Mouse (Mus musculus) neural tube, embryonic 14.5 days (tissue): ENCODE results near the gene Rftn1. TPM values are rescaled to one million over a fixed set of nuclear protein-coding genes. Genes with fewer than 3 reads are reported as not detected.
"Not testable (repeated sequence)": the region's sequence is repeated elsewhere in the genome, so short reads cannot be mapped to it uniquely, and the experiment has no call there.

Experiments
- ATAC-seq: fragments of 200-750 bp; cut with Nextera tagmentation; 2 replicates; pipeline ENCODE4 v1.8.0; 2017; ENCODE audit warnings: low read depth, mild to moderate bottlenecking, moderate TSS enrichment, moderate library complexity
- H3K27ac ChIP-seq: fragments of 300-500 bp; sonication (generic); 2 replicates; pipeline ENCODE4 v1.5.1; 2014; ENCODE audit warnings: low read depth, mild to moderate bottlenecking, control low read depth, low read length, moderate library complexity, mixed read lengths
- H3K27me3 ChIP-seq: fragments of 300-500 bp; sonication (generic); 2 replicates; pipeline ENCODE4 v1.6.1; 2014; ENCODE audit warnings: low read length; ENCODE audit not compliant: control insufficient read depth, insufficient read depth
- H3K36me3 ChIP-seq: fragments of 300-500 bp; sonication (generic); 2 replicates; pipeline ENCODE4 v1.6.1; 2014; ENCODE audit warnings: low read length, mixed read lengths; ENCODE audit not compliant: control insufficient read depth, insufficient read depth
- H3K4me1 ChIP-seq: fragments of 300-500 bp; sonication (generic); 2 replicates; pipeline ENCODE4 v1.6.1; 2014; ENCODE audit warnings: low read length; ENCODE audit not compliant: control insufficient read depth, insufficient read depth
- H3K4me2 ChIP-seq: fragments of 300-500 bp; sonication (generic); 2 replicates; pipeline ENCODE4 v1.6.1; 2014; ENCODE audit warnings: mild to moderate bottlenecking, low read depth, low read length, control low read depth
- H3K4me3 ChIP-seq: fragments of 300-500 bp; sonication (generic); 2 replicates; pipeline ENCODE4 v1.5.1; 2014; ENCODE audit warnings: low read depth, low read length, control low read depth, mixed read lengths
- H3K9ac ChIP-seq: fragments of 300-500 bp; sonication (generic); replicated peaks from 2 replicates; pipeline ENCODE4 v1.6.1; 2014; ENCODE audit warnings: low read depth, mild to moderate bottlenecking, control low read depth, low read length, mixed read lengths
- H3K9me3 ChIP-seq: fragments of 300-500 bp; sonication (generic); 2 replicates; pipeline ENCODE4 v1.6.1; 2016; ENCODE audit warnings: low read length; ENCODE audit not compliant: control insufficient read depth
- WGBS: fragments of 180-500 bp; shearing (Covaris S2); extraction: QIAGEN DNeasy Blood & Tissue Kit; methylation state at CpG from one replicate; pipeline ENCODE4 v1.1.7; 2014; 5-methylcytosine and 5-hydroxymethylcytosine counted together
- polyA plus RNA-seq: library from polyadenylated mRNA; unstranded; fragments of >200 nt; fragmentation: Nextera tagmentation; extraction: Ambion mirVana; gene quantifications from 2 replicates; pipeline ENCODE4 v1.2.1, GENCODE M21; 2014

Gene Rftn1
- polyA plus RNA-seq, 1 experiment from 2014 or later: 20.4 TPM

DNA sequence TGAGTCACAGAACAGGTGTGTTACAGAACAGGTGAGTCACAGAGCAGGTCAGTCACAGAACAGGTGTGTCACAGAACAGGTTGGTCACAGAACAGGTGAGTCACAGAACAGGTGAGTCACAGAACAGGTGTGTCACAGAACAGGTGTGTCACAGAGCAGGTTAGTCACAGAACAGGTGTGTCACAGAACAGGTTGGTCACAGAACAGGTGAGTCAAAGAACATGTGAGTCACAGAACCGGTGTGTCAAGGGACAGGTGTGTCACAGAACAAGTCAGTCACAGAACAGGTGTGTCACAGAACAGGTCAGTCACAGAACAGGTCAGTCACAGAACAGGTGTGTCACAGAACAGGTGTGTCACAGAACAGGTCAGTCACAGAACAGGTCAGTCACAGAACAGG lies 74.1 kb downstream of the Rftn1 start:
- not testable (repeated sequence) for H3K9ac ChIP-seq, H3K4me2 ChIP-seq, H3K27me3 ChIP-seq, H3K4me3 ChIP-seq, H3K36me3 ChIP-seq, H3K9me3 ChIP-seq, H3K4me1 ChIP-seq, ATAC-seq, H3K27ac ChIP-seq
- whole genome bisulfite sequencing: 92% methylated on average over 1 of the region's 1 CpGs

DNA sequence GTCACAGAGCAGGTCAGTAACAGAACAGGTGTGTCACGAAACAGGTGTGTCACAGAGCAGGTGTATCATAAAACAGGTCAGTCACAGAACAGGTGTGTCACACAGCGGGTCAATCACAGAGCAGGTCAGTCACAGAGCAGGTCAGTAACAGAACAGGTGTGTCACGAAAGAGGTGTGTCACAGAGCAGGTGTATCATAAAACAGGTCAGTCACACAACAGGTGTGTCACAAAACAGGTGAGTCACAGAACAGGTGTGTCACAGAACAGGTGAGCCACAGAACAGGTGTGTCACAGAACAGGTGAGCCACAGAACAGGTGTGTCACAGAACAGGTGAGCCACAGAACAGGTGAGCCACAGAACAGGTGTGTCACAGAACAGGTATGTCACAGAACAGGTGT lies 74.8 kb downstream of the Rftn1 start:
- not testable (repeated sequence) for H3K27me3 ChIP-seq, H3K9ac ChIP-seq
- 93% methylated on average over 3 of the region's 3 CpGs for WGBS

DNA sequence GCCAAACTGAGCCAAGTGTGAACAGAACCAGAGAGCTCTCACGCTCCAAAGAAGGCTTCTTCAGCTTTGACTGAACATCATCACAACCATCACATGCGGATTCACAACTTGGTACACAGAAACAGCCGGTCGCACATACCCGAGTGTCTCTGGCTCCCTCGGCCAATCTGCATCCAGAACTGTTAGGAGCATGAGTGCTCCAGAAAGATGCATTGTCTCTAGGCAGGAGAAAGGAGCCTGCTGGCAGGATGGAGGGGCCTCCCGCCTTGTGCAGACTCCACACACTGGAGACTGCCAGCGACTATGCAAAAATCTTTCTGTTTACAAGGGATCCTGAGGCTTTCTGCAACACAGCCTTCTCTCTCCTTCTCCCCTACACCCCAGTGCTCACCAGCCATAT lies 75.8 kb downstream of the Rftn1 start:
- Histone ChIP-seq H3K4me3 (no peak overlapping the region), H3K4me2 (no peak overlapping the region), H3K4me1 (no peaks in the 10 kb centered on the region), H3K9me3 (no peaks in the 10 kb centered on the region), H3K27ac (no peak overlapping the region), H3K9ac (no peak overlapping the region), H3K36me3 (no peaks in the 10 kb centered on the region), H3K27me3 (no peaks in the 10 kb centered on the region)
- WGBS: 86% methylated on average over 8 of the region's 8 CpGs
- no peak for ATAC-seq

More for the DNA sequence above, 74.8 kb downstream of the Rftn1 start:
- H3K9me3 ChIP-seq, H3K4me1 ChIP-seq, H3K27ac ChIP-seq, H3K4me3 ChIP-seq, H3K4me2 ChIP-seq, ATAC-seq, H3K36me3 ChIP-seq: not testable (repeated sequence)

DNA sequence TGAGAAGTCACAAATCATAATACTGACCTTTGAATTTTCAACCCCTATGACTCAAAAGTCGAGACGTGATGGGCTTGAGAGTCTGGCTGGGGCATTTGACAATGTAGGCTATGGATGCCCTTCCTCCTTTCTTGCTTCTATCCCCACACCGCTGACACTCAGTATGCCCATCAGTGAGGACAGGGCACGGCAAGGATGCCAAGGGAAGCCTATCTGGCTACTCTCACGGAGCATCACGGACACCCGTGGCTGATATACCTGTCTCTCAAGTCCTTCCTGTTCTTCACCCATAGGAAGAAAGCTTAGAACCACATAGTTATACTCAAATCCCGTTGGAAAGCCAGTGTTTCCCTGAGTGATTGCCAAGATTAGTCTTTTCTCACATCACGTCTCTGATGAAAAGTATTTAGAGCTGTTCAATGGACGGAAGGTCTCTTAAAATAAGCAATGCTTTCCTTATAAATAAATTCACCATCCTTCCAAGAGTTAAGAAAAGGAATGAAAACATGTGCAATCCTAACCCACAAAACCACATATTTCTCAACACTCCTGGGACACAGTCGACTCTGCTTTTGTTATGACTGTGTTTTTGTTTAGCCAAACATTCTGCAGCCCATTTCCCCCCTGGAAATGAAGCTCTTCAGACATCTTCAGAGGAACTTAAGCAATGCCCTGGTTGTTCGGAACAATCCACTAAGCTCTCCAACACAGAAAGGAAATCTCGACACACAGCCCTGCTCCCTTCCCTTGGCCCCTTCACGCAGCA lies 79.6 kb downstream of the Rftn1 start:
- Histone ChIP-seq H3K27me3 (no peaks in the 10 kb centered on the region), H3K4me1 (no peaks in the 10 kb centered on the region), H3K9ac (no peak overlapping the region), H3K4me2 (no peak overlapping the region), H3K4me3 (no peak overlapping the region), H3K36me3 (no peaks in the 10 kb centered on the region), H3K27ac (no peak overlapping the region), H3K9me3 (no peaks in the 10 kb centered on the region)
- ATAC-seq: no peak
- WGBS: 75% methylated on average over 14 of the region's 14 CpGs

DNA sequence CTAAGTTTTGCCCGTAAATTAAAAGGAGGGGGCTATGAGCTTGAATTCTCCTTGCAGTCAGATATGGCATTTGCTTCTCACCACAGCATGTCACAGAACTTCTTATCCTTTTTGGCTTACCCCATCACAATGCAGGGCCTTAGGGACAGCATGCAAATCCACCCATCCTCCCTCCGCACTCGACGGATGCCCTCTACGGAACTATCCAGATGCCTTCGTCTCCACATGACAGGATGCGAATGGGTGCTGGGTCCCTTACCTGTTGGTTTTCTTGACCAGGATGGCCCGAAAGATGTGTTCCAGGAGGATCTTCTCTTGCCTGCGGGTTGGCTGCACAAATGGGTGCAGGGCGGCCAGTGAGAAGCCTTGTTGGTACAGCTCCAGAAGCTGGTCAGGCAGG lies 83.7 kb downstream of the Rftn1 start:
- WGBS: 96% methylated on average over 10 of the region's 10 CpGs
- Histone ChIP-seq H3K36me3 (no peaks in the 10 kb centered on the region), H3K27ac (no peak overlapping the region), H3K27me3 (no peaks in the 10 kb centered on the region), H3K9ac (no peak overlapping the region), H3K9me3 (peaks cover 4% of the 10 kb centered on the region), H3K4me2 (no peak overlapping the region), H3K4me3 (no peak overlapping the region), H3K4me1 (no peaks in the 10 kb centered on the region)
- ATAC-seq: no peak

DNA sequence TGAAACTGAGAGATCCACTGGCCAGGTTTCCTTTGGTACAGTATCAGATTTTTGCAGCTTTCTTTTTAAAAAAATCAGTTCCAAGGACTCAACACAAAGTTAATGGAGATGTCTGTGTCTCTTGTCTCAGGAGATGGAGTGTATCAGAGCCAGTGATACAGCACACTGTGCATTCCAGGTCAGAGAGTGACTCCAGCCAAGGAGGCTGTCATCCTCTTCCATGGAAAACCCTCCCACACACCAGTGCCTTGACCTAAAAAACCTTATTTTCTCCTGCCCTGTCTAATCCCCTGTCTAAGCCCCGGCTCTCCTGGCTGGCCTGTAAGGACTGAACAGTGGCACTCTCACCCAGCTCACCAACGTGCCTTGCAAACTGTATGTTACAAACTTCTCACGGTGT lies 86.3 kb downstream of the Rftn1 start:
- no peaks in the 10 kb centered on the region; the same call in 1 of the 2 replicates for H3K4me1 ChIP-seq
- H3K27me3 ChIP-seq: no peaks in the 10 kb centered on the region
- H3K27ac ChIP-seq: no peak overlapping the region
- H3K9me3 ChIP-seq: peaks cover 4% of the 10 kb centered on the region
- H3K36me3 ChIP-seq: no peaks in the 10 kb centered on the region
- ATAC-seq: no peak
- no peak overlapping the region for H3K9ac ChIP-seq
- H3K4me3 ChIP-seq: no peak overlapping the region
- H3K4me2 ChIP-seq: no peak overlapping the region
- WGBS: 96% methylated on average over 3 of the region's 3 CpGs

DNA sequence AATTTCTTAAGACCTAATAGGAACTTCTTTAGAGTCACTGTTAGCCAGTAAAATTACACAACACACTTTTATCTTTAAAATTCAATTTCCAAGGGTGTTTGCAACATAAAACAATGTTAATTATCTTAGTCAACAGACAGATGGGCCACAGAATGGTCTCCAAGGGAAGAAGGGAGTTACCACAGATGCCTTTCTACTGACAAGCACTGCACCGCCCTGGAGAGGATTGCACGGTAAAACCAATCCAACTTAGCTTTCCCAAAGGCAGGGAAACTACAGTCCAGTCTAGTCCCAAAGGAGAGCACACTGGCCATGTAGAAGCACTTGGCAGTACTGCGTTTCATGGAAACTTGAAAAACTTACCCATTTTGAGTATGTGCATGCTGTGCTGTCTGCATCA lies 89.1 kb downstream of the Rftn1 start:
- no peaks in the 10 kb centered on the region for H3K27me3 ChIP-seq
- 88% methylated on average over 3 of the region's 3 CpGs for WGBS
- H3K36me3 ChIP-seq: no peaks in the 10 kb centered on the region
- H3K4me1 ChIP-seq: no peaks in the 10 kb centered on the region; the same call in 1 of the 2 replicates
- peaks cover 4% of the 10 kb centered on the region for H3K9me3 ChIP-seq
- H3K27ac ChIP-seq: no peak overlapping the region
- H3K4me2 ChIP-seq: no peak overlapping the region
- no peak for ATAC-seq
- H3K9ac ChIP-seq: no peak overlapping the region
- H3K4me3 ChIP-seq: no peak overlapping the region

DNA sequence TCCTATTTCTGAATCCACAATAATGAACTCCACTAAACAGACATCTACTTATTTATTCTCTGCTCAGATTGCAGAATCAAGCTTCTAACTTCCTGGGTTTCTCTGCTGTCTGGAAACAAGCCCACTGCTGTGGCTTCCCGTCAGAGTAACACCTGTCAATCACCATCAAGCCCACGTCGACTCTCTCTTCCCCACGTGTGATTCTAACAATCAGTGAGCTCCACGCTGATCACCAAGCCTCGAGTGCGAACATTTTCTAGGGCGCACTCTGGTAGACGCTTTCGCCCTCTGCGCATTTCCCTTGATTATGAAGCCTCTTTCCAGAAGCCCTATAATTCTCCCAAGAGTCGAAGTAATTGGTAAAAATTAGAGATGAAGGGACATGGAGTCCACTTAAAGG lies 90.4 kb downstream of the Rftn1 start:
- H3K4me1 ChIP-seq: no peaks in the 10 kb centered on the region; the same call in 1 of the 2 replicates
- no peaks in the 10 kb centered on the region for H3K27me3 ChIP-seq
- H3K9me3 ChIP-seq: peaks cover under 1% of the 10 kb centered on the region; the same call in 1 of the 2 replicates
- H3K4me2 ChIP-seq: no peak overlapping the region
- no peak for ATAC-seq
- no peaks in the 10 kb centered on the region for H3K36me3 ChIP-seq
- H3K4me3 ChIP-seq: no peak overlapping the region
- WGBS: 65% methylated on average over 12 of the region's 12 CpGs
- no peak overlapping the region for H3K9ac ChIP-seq
- H3K27ac ChIP-seq: no peak overlapping the region

DNA sequence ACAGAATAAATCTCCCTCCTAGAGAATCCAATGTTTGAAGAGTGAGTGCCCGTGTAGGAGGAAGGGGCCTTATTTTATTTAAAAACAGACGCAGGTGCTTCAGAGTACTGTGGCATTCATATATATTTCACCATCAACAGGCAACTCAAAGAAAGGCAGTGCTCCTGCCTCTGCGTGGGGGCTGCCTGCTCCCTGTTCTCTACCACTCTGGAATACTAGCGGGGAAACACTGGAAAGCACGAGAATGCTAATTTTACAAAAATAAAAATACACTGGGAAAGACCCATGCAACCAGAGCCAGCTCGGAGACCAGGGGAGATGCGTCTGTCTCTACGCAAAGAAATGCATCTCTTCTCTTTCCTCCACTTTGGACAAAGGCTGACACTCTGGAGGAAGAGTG lies 91.1 kb downstream of the Rftn1 start:
- Histone ChIP-seq H3K27me3 (no peaks in the 10 kb centered on the region), H3K27ac (no peak overlapping the region; the same call in 1 of the 2 replicates), H3K4me2 (no peak overlapping the region), H3K9me3 (no peaks in the 10 kb centered on the region), H3K9ac (no peak overlapping the region), H3K36me3 (no peaks in the 10 kb centered on the region), H3K4me1 (no peaks in the 10 kb centered on the region; the same call in 1 of the 2 replicates), H3K4me3 (no peak overlapping the region)
- no peak; the same call in 1 of the 2 replicates for ATAC-seq
- WGBS: 54% methylated on average over 8 of the region's 8 CpGs
